Mouse (Mus musculus): ENCODE measurements around the gene Sertad2. TPM values are rescaled to one million over a fixed set of nuclear protein-coding genes. Genes with fewer than 3 reads are reported as not detected.
A peak's percentile ranks its signal among the peaks of the same experiment; 100 is the strongest.

The Sertad2 gene
- total RNA-seq, 2 experiments from 2014 or later: 18.0 to 21.5 TPM

DNA sequence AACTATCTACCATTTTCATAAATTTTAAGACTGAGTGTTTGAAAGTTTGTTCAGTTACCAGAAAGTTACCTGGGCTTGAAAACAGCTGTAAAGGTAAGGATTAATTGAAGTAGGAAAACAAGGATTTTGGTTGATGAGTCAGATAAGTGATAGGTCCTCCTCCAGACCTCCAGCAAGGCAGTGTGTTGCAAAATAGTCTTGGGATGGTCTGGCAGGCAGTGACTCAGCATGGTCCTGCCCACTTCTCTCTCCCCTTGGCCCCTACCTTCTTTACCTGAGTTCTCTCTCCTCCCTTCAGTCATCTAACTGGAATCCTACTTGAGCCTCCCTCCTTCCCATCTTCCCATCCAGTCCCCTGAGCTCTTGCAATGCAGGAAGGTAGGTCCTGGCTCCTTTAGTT lies 43.1 kb downstream of the Sertad2 start:
- intact Hi-C loops (cut with DNase I): no loop called here
- no peak for DNase-seq (ENCODE audit: low spot score)

GRCm38 (mm10) chr11:20589393-20589792 lies 46.3 kb downstream of the Sertad2 start:
- DNase-seq (ENCODE audit: low spot score): no peak
- intact Hi-C loops (cut with DNase I): no loop called here

DNA sequence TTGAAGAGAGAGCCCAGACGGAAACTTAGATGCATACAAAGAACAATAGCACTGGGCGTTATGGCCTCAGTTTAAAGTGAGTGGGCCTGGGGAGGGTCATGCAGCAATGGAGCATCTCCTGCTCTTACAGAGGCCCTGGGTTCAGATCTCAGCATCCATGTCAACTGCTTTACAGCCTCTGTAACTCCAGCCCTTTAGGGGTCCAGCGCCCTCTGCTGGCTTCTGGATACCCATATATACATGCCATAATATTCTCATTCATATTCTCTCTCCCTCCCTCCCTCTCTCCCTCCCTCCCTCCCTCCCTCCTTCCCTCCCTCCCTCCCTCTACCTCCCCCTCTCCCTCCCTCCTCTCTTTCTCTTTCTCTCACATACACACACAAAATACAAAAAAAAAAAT lies 49.0 kb downstream of the Sertad2 start:
- no peak for DNase-seq (ENCODE audit: low spot score)

DNA sequence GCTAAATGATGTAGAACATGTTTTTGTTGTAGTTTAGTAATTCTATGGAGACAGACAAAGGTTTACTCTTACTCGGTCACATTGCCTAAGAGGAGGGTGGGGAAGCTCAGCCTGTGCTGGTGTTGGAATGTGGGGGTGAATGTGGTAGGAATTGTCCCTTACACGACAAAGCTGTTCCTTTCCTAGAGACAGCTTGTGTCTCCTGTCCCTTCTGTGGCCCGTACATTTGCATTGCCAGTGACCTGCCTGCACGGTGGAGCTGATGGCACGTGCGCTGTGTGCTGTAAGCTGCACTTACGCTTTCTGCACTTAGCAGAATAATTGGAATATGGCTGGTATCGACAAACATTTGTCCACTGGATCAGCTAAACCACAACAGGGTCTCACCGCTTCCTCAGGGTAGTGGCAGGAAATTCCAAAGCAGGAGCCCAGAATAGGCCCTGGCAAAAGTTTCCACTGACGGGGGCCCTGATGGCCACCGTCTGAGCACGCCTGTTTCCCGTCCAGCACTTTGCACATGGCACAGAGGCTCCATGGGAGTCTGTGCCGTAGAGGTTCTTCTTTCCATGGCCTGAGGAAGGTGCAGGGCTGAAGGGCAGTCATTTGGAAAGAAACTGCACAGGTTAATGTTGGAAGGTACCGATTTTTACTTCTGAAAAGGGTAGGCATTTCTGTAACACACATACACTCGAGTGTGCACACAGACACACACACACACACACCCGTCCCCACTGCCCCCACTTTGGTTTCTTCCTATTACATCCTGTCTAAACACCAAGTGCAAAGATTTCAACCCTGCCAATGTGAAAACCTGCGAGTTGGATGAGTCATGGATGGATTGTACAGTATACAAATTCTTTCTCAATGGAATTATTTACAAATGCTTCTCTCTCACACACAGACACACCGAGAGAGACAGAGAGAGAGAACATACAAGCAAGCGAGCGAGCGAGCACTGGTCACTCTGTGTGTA lies 51.5 kb downstream of the Sertad2 start:
- intact Hi-C loops (cut with DNase I): loop anchor here (5.0 kb wide), 3 partner anchors 43 to 137 kb away; partner anchors contain the start of gene Sertad2
- DNase-seq (ENCODE audit: low spot score): peak; percentile 17

More for the DNA sequence above, 49.0 kb downstream of the Sertad2 start:
- intact Hi-C loops (cut with DNase I): loop anchor here (5.0 kb wide), 3 partner anchors 45 to 135 kb away; partner anchors contain the start of gene Sertad2

DNA sequence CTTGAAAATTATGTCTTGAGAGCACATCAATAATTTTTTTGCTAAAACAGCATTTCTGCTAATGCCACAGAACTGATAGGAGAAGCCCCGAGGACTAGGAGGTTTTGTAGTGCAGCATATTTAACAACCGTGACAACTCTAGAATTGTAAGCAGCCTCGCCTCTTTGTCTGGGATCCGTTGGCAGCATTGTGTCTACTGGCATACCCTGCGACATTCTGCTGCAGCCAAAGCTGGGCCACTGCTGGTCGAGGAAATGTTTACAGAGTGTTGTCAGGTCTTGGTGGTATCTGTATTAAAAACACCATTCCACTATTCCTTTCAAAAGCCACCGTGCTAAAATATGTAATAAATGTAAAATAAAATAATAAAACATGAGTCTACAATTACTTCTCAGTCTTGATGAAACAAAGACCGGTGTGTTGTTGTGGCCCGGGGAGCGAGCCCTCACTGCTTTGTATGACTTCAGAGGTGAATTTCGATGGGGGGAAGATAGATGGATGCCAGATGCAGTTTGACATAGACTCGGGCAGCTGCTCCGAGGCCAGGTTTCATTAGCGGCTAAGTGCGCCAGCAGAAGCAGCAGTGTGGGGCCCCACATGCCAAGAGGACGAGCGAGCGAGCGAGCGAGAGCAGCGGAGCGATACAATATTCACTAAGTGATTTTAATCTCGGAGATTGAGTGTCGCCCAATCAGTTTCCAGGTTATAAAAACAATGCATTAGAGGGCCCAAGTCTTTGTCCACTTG lies 60.2 kb downstream of the Sertad2 start:
- DNase-seq (ENCODE audit: low spot score): no peak

DNA sequence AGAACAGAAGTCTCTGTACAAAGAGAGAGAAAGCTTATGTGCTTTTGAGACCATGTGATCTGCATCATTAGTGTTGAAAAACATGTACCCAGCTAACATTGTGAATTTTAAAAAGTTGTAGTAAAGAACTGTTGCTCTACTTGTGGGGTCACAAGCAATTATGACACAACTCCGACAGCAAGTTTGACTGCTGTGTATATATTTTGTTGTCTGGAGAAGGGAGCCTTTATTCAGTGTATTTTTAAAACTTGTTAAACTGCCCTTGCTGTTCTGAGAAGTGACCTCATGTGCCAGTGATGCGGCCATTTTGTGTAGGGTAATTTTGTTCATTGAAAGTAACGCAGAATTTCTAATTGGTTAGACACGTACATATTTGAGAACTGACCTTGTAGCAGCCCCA lies 61.1 kb downstream of the Sertad2 start:
- no peak for DNase-seq (ENCODE audit: low spot score)
- intact Hi-C loops (cut with DNase I): no loop called here

More for the DNA sequence above, 60.2 kb downstream of the Sertad2 start:
- intact Hi-C loops (cut with DNase I): no loop called here

- DNase-seq (ENCODE audit: low spot score): no peak
- intact Hi-C loops (cut with DNase I): no loop called here
Measured at GRCm38 (mm10) chr11:20605613-20606012, 62.6 kb downstream of the Sertad2 start.

- intact Hi-C loops (cut with DNase I): no loop called here
- no peak for DNase-seq (ENCODE audit: low spot score)
Measured at GRCm38 (mm10) chr11:20608442-20608841, 65.4 kb downstream of the Sertad2 start.

GRCm38 (mm10) chr11:20613223-20613622 lies 70.2 kb downstream of the Sertad2 start:
- no peak for DNase-seq (ENCODE audit: low spot score)
- intact Hi-C loops (cut with DNase I): no loop called here

GRCm38 (mm10) chr11:20616103-20616502 lies 73.0 kb downstream of the Sertad2 start:
- intact Hi-C loops (cut with DNase I): no loop called here
- DNase-seq (ENCODE audit: low spot score): no peak

DNA sequence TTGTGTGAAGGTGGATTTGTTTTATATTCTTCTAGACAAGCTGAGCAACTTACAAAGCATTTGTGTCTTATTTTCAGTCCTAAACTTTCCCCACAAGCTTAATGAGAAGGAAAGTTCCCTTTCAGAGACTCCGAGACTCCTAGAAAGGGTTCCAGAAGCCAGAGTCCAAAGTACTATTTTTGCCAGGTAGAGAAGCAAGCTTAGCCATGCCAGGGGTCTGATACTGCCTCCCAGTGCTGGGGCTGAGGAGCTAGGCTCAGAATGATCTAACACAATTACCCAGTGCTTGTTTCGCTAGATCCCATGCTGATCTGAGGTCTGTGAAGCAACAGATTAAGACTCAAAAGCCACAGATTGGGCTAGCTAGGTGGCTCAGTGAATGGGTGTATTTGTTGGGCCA lies 84.1 kb downstream of the Sertad2 start:
- intact Hi-C loops (cut with DNase I): no loop called here
- DNase-seq (ENCODE audit: low spot score): no peak

DNA sequence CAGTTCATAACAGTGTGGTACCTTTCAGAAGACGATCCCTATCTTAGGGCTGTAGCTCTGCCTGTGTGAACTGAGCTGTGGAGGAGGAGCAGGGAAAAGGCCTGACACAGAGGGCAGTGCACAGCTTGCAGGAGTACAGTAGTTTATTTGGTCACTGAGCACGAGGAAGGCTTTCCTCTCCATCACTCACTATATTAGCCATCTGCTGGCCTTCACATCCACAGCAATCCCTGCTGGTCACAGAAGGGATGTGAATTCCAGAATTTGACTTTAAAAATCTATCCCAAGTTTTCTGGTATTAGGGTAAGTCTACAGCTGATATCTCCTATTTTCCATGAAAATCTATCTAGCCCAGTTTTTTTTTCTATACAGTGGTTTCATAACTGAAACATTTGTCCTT lies 85.2 kb downstream of the Sertad2 start:
- intact Hi-C loops (cut with DNase I): no loop called here
- DNase-seq (ENCODE audit: low spot score): no peak

- intact Hi-C loops (cut with DNase I): loop anchor here (2.0 to 5.0 kb wide), 2 partner anchors 29 to 113 kb away; partner anchors contain the start of gene Aftph
- DNase-seq (ENCODE audit: low spot score): no peak
Measured at GRCm38 (mm10) chr11:20629700-20630099, 86.6 kb downstream of the Sertad2 start.

GRCm38 (mm10) chr11:20631026-20631940 lies 88.2 kb downstream of the Sertad2 start:
- peak; percentile 95 for DNase-seq (ENCODE audit: low spot score)
- intact Hi-C loops (cut with DNase I): loop anchor here (2.0 to 5.0 kb wide), 2 partner anchors 30 to 111 kb away; partner anchors contain the start of gene Aftph

DNA sequence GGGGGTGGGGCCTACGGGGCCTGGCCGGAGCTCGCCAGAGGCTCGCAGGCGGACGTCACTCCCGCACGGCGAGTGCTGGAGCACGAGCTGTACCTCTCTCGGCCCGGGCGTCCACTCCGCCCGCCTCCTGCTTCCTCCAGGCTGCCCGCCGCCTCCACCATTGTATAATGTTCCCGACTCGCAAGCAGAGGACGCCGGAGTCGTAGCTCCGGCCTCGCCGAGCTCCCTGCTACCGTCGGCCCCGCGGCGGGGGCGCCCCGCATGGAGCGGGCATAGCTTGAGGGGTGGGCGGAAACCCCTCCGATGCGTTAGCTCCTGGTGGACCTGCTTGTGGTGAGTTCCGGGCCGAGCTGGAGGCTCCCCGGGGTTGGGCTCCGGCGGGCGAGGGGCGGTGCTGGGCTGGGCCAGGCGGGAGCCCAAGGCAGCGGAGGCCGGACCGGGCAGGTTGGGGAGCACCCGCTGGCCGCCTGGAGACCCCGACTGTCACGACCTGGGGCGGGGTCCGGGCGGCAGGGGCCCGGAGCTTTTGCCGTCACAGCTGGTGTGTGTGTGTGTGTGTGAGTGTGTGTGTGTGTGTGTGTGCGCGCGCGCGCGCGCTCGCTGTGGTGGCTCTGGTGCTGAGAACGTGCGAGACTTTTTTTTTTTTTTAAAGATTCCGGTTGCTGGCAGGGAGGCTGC lies 89.0 kb downstream of the Sertad2 start:
- intact Hi-C loops (cut with DNase I): loop anchor here (2.0 to 5.0 kb wide), 3 partner anchors 31 to 110 kb away; partner anchors contain the start of genes Aftph and Sertad2
- DNase-seq (ENCODE audit: low spot score): no peak

DNA sequence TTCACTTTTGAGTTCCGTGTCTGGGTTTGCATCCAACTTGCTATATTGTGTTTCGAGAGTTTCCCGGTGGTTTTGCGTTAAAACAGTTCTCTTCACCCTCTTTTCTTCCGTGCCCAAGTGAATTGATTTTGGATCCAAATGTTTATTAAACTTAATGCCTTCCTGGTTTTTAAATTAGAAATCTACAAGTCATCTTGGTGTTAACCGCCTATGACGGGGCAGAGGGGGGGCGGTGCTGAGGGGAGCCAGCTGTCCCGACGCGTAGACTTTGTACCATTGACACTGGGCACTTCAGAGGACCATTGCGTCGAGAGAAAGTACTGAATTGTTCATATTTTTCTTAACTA lies 89.5 kb downstream of the Sertad2 start:
- intact Hi-C loops (cut with DNase I): loop anchor here (2.0 to 5.0 kb wide), 2 partner anchors 90 to 110 kb away; partner anchors contain the start of genes Aftph and Sertad2
- no peak for DNase-seq (ENCODE audit: low spot score)

DNA sequence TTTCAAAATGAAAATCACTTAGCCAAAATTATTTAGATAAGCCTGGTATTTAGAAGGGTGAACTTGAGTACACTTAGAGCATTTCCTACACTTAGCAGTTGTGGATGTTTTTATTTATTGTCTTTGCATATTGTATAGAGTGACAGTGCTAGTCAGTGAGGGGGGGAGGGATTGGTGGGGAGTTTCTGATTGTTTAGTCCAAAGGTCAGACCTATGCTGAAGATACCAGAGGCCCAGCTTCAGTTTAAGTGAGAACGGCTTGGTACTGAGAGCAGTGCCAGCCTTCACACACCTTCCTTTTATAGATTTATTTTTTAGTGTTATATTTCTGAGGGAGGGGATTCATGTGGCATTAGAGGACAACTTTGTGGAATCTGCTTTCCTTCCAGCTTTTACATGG lies 91.5 kb downstream of the Sertad2 start:
- intact Hi-C loops (cut with DNase I): loop anchor here (5.0 kb wide), 1 partner anchor 108 kb away; the partner anchor contains the start of gene Aftph
- DNase-seq (ENCODE audit: low spot score): no peak

GRCm38 (mm10) chr11:20635646-20636045 lies 92.6 kb downstream of the Sertad2 start:
- no peak for DNase-seq (ENCODE audit: low spot score)
- intact Hi-C loops (cut with DNase I): loop anchor here (5.0 kb wide), 1 partner anchor 43 kb away; no protein-coding TSS in a partner anchor

GRCm38 (mm10) chr11:20636114-20636513 lies 93.1 kb downstream of the Sertad2 start:
- intact Hi-C loops (cut with DNase I): loop anchor here (5.0 kb wide), 1 partner anchor 44 kb away; no protein-coding TSS in a partner anchor
- no peak for DNase-seq (ENCODE audit: low spot score)
